Mouse (Mus musculus) hindbrain, embryonic 11.5 days (tissue): ENCODE measurements at regions not wholly inside any gene's neighbourhood (a gene's known extent, or its start where the extent isn't known, plus 50 kb on each side); places are given as distances from the start of the nearest gene placed in this dataset.

Experiments
- ATAC-seq: fragments of 200-750 bp; cut with Nextera tagmentation; 2 replicates; pipeline ENCODE4 v1.8.0; 2017; ENCODE audit warnings: mild to moderate bottlenecking, moderate TSS enrichment, moderate library complexity; ENCODE audit not compliant: low FRiP score
- DNase-seq: peaks from one replicate; pipeline ENCODE4 v3.0.0-alpha.2; 2015; ENCODE audit warnings: low spot score
- H3K27ac ChIP-seq: fragments of 300-500 bp; sonication (generic); 2 replicates; pipeline ENCODE4 v1.5.1; 2014; ENCODE audit warnings: mild to moderate bottlenecking, low read depth, low read length
- H3K27me3 ChIP-seq: fragments of 300-500 bp; sonication (generic); 2 replicates; pipeline ENCODE4 v1.6.1; 2014; ENCODE audit warnings: mild to moderate bottlenecking, low read length, moderate library complexity, mixed read lengths; ENCODE audit not compliant: control insufficient read depth, insufficient read depth
- H3K36me3 ChIP-seq: fragments of 300-500 bp; sonication (generic); 2 replicates; pipeline ENCODE4 v1.6.1; 2014; ENCODE audit warnings: mild to moderate bottlenecking, low read length, moderate library complexity, mixed read lengths; ENCODE audit not compliant: control insufficient read depth, insufficient read depth
- H3K4me1 ChIP-seq: fragments of 300-500 bp; sonication (generic); replicated peaks from 2 replicates; pipeline ENCODE4 v1.6.1; 2014; ENCODE audit warnings: low read length, mixed read lengths; ENCODE audit not compliant: control insufficient read depth, insufficient read depth
- H3K4me2 ChIP-seq: fragments of 300-500 bp; sonication (generic); replicated peaks from 2 replicates; pipeline ENCODE4 v1.6.1; 2014; ENCODE audit warnings: mild to moderate bottlenecking, low read depth, low read length
- H3K4me3 ChIP-seq: fragments of 300-500 bp; sonication (generic); 2 replicates; pipeline ENCODE4 v1.5.1; 2014; ENCODE audit warnings: low read depth, low read length
- H3K9ac ChIP-seq: fragments of 300-500 bp; sonication (generic); 2 replicates; pipeline ENCODE4 v1.6.1; 2014; ENCODE audit warnings: low read depth, low read length
- H3K9me3 ChIP-seq: fragments of 300-500 bp; sonication (generic); 2 replicates; pipeline ENCODE4 v1.6.1; 2016; ENCODE audit warnings: low read length; ENCODE audit not compliant: control insufficient read depth
- WGBS: fragments of 180-500 bp; shearing (Covaris S2); extraction: QIAGEN DNeasy Blood & Tissue Kit; methylation state at CpG from one replicate; pipeline ENCODE4 v1.1.7; 2014; 5-methylcytosine and 5-hydroxymethylcytosine counted together

DNA sequence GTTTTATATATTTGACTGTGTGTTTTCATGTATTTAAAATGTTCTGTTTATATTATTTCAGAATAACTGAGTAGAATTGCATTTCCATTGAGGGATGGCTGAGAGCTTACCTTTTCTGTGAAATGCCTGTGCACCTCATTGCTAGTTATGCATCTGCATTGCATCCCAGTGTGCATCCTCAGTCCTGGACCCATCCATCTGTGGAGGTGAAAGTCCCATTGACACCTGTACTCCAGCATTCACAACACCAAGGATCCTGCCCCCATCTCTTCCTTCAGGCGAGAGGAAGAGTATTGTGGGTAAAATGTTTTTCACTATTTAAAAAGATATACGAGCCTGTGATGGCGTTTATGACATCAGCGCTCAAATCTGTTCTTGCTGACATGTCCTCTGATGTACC, 134.6 kb upstream of the 4933402D24Rik start:
- 93% methylated on average over 4 of the region's 4 CpGs for WGBS

DNA sequence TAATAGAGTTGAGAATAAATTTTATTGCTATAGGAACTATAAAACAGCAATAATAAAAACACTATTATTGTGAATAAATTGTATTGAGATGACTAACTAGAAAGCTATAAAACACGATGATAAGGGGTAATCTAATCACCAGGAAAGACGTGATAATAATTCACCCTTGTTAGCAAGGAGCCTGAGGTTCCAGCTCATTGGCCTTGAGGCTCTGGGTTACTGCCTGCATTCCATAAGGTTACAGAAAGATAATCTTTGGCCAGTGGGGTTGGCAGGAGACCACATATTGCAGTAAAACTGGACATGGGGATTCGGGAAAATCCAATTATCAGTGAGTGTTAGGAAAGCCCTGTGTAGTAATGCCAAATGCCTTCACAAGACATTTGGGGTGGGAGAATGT, 134.1 kb upstream of the 4933402D24Rik start:
- no peak overlapping the region for H3K4me2 ChIP-seq
- WGBS = 79% methylated on average over 3 of the region's 3 CpGs
- no peaks in the 10 kb centered on the region for H3K9me3 ChIP-seq
- H3K27me3 ChIP-seq = no peaks in the 10 kb centered on the region
- ATAC-seq (no peak), DNase-seq (no peak)
- H3K36me3 ChIP-seq = no peaks in the 10 kb centered on the region
- no peak overlapping the region for H3K4me3 ChIP-seq
- no peak overlapping the region for H3K27ac ChIP-seq
- H3K9ac ChIP-seq = no peak overlapping the region
- no peaks in the 10 kb centered on the region for H3K4me1 ChIP-seq

More for the DNA sequence above, 134.6 kb upstream of the 4933402D24Rik start:
- DNase-seq = no peak
- Histone ChIP-seq H3K36me3 (no peaks in the 10 kb centered on the region), H3K9me3 (no peaks in the 10 kb centered on the region), H3K4me1 (no peaks in the 10 kb centered on the region), H3K27ac (no peak overlapping the region), H3K4me3 (no peak overlapping the region), H3K27me3 (no peaks in the 10 kb centered on the region), H3K4me2 (no peak overlapping the region), H3K9ac (no peak overlapping the region)
- no peak for ATAC-seq

DNA sequence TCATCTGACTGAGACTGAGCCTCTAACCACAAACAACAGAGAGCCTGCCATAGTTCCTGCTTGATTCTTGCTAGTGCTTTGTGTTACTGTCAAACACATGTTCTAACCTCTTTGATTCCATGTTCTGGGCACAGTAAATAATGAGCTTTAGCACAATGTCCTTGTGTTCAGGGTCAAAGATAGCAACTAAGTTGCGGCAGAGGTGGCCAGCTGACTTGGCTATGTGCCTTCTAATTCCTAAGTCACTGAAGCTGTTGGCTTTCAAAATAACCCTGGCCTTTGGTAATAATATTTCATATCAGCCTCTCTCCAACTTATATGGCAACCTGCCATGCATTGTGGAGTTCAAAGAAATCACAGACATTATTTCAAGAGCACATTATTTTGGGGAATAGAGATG, 133.3 kb upstream of the 4933402D24Rik start:
- Histone ChIP-seq H3K36me3 (no peaks in the 10 kb centered on the region), H3K4me1 (no peaks in the 10 kb centered on the region), H3K27ac (no peak overlapping the region), H3K9ac (no peak overlapping the region), H3K27me3 (no peaks in the 10 kb centered on the region), H3K9me3 (no peaks in the 10 kb centered on the region), H3K4me3 (no peak overlapping the region), H3K4me2 (no peak overlapping the region)
- no peak for DNase-seq
- no peak for ATAC-seq
- WGBS = 63% methylated on average over 1 of the region's 1 CpGs

DNA sequence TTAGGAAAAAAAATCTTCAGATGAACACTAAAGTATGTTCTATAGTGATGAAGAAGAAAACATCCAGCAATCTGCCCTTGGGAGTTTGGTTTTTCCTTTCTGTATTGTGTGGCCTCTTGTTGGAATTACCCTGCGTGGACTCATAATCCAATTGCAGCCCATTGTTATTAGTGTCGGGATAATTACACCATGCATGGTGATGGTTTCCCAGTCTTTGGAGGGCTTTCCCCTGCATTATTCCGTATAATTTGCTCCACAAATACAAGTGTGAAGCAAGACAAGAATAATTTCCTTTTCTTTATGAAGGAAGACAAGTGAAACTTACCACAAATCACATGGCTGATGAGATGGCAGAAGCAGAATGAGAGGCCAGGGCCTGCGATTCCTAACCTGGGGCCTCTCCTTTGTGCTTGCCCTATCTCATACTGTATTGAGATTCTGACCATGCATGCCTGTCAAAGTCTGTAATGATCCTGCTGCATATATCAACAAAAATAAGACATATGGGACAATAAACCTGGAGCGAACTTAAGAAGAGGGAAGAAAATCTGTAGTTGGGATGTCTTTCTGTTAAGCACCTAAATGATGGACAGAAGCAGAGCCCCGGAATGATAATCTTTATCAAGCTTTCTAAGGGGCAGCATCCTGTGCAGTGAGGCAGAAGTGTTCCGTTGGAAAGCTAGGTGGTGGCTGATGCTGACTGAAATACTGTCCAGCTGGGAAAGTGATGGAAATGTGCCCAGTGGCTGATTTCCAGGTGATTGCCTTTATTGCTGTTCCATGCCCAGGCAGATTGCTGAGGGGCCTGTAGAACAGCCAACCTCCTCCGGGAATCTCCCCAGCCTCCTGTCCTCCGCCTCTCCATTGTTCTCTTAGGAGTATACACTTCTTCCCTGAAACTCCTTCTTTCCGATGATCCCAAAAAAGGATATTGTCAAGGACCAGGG, 130.8 kb upstream of the 4933402D24Rik start:
- 81% methylated on average over 10 of the region's 10 CpGs for WGBS
- DNase-seq (no peak), ATAC-seq (no peak)
- Histone ChIP-seq H3K27me3 (no peaks in the 10 kb centered on the region), H3K27ac (no peak overlapping the region), H3K4me1 (no peaks in the 10 kb centered on the region), H3K9ac (no peak overlapping the region), H3K9me3 (no peaks in the 10 kb centered on the region), H3K36me3 (no peaks in the 10 kb centered on the region), H3K4me2 (no peak overlapping the region), H3K4me3 (no peak overlapping the region)

DNA sequence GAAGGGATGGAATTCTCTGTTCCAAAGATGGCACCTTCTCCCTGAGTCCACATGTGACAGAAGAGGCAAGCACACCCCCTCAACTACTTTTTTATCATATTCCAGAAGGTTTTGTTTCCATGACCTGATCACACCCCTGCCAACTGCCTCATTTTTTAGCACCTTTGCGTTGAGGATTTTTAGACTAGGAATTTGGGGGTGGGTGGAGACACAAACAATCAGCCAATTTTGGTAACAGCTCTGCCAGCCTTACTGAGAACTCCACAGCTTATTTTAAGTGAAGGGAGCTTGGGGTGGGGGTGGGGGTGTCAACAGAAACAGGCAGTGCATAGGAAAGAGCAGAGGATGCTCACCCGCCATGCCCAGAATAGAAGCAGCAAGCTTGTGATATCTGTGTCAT, 129.7 kb upstream of the 4933402D24Rik start:
- no peak overlapping the region for H3K4me3 ChIP-seq
- no peaks in the 10 kb centered on the region for H3K27me3 ChIP-seq
- WGBS = 86% methylated on average over 2 of the region's 2 CpGs
- H3K4me2 ChIP-seq = no peak overlapping the region
- H3K9ac ChIP-seq = no peak overlapping the region
- ATAC-seq (no peak), DNase-seq (no peak)
- no peak overlapping the region for H3K27ac ChIP-seq
- H3K4me1 ChIP-seq = no peaks in the 10 kb centered on the region
- no peaks in the 10 kb centered on the region for H3K9me3 ChIP-seq
- H3K36me3 ChIP-seq = no peaks in the 10 kb centered on the region

- Histone ChIP-seq H3K27ac (no peak overlapping the region), H3K9ac (no peak overlapping the region), H3K4me3 (no peak overlapping the region), H3K27me3 (no peaks in the 10 kb centered on the region), H3K9me3 (no peaks in the 10 kb centered on the region), H3K4me2 (no peak overlapping the region), H3K36me3 (no peaks in the 10 kb centered on the region), H3K4me1 (no peaks in the 10 kb centered on the region)
- 71% methylated on average over 2 of the region's 2 CpGs for WGBS
- no peak for DNase-seq
- ATAC-seq = no peak
Observed at GRCm38 (mm10) chr1:63897556-63897955, 128.5 kb upstream of the 4933402D24Rik start.

- ATAC-seq (no peak), DNase-seq (no peak)
- H3K27ac ChIP-seq = no peak overlapping the region
- H3K9me3 ChIP-seq = no peaks in the 10 kb centered on the region
- H3K4me2 ChIP-seq = no peak overlapping the region
- no peaks in the 10 kb centered on the region for H3K27me3 ChIP-seq
- no peak overlapping the region for H3K4me3 ChIP-seq
- H3K9ac ChIP-seq = no peak overlapping the region
- H3K4me1 ChIP-seq = no peaks in the 10 kb centered on the region
- WGBS = 92% methylated on average over 3 of the region's 3 CpGs
- H3K36me3 ChIP-seq = no peaks in the 10 kb centered on the region
Observed at GRCm38 (mm10) chr1:63879570-63879969, 110.5 kb upstream of the 4933402D24Rik start.

- no peaks in the 10 kb centered on the region for H3K36me3 ChIP-seq
- H3K4me2 ChIP-seq = no peak overlapping the region
- no peaks in the 10 kb centered on the region for H3K4me1 ChIP-seq
- H3K27me3 ChIP-seq = no peaks in the 10 kb centered on the region
- H3K9me3 ChIP-seq = no peaks in the 10 kb centered on the region
- DNase-seq (no peak), ATAC-seq (no peak)
- H3K9ac ChIP-seq = no peak overlapping the region
- no peak overlapping the region for H3K4me3 ChIP-seq
- H3K27ac ChIP-seq = no peak overlapping the region
- WGBS = 92% methylated on average over 5 of the region's 5 CpGs
Observed at GRCm38 (mm10) chr1:63876589-63877251, 107.7 kb upstream of the 4933402D24Rik start.
